Mouse (Mus musculus): ENCODE measurements around the gene Tbxas1. TPM values are rescaled to one million over a fixed set of nuclear protein-coding genes. Genes with fewer than 3 reads are reported as not detected.

Tbxas1 gene
- total RNA-seq, 2 experiments from 2014 or later = 13.1 to 15.9 TPM

DNA sequence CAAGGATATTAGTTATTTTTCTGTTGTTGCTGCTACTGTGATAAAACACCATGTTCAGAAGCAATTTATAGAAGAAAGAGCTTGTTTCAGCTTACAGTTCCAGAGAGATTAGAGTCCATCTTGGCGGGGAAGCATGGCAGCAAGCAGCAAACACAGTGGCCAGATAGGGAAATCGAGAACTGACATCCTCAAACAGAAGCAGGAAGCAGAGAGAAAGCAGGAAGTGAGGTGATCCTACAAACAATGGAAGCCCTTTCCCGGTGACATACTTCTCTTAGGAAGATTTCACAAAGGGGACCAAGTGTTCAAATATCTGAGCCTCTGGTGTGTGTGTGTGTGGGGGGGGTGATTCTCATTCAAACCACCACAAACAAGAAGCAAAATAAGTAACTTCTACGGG, 107.5 kb downstream of the Tbxas1 start:
- peak; percentile 30; the same call in 1 of the 2 replicates for ATAC-seq (replicated peaks; ENCODE audit: poor library complexity)

- no peak for ATAC-seq (replicated peaks; ENCODE audit: poor library complexity)
Observed at GRCm38 (mm10) chr6:38983060-38983459, 107.9 kb downstream of the Tbxas1 start.

GRCm38 (mm10) chr6:38984626-38985025, 109.4 kb downstream of the Tbxas1 start:
- no peak for ATAC-seq (replicated peaks; ENCODE audit: poor library complexity)

DNA sequence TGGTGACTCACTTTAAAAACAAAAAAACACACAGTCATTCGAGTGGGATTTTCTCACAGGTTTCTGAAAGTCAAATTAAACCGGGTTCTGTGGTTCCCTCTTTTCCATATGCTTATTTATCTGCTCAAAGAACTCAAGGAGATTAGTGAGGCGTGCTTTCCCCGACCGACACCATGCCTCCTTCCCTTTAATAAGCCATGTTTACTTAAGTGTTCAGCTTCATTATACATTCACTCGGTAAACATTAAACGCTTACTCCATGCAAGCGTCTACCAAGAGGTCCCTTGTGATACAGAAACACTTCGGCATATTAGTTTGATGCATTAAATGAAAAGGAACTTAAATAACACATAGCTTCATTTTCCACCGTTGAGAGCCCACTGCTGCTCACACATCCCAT, 111.4 kb downstream of the Tbxas1 start:
- no peak for ATAC-seq (replicated peaks; ENCODE audit: poor library complexity)

GRCm38 (mm10) chr6:38992016-38992415, 116.8 kb downstream of the Tbxas1 start:
- ATAC-seq (replicated peaks; ENCODE audit: poor library complexity) = peak; percentile 90

GRCm38 (mm10) chr6:38995774-38996173, 120.6 kb downstream of the Tbxas1 start:
- ATAC-seq (replicated peaks; ENCODE audit: poor library complexity) = no peak

DNA sequence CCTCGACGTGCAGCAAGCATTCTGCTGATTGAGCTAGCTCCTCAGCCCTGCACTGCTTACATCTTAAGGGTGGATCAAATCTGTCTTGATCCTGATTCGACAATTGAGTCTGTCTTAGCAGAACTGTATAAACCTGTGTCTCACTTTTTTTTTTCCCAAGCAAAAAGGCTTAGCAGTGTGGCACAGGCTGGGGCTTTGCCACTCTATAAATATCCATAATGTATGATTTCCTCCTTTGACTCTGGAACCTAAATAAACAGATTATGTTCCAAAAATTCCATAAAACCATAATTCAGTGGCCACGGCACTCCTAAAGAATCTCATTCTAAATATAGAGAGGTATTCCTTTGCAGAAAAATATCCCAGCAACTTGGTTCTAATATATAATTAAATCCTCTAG, 122.6 kb downstream of the Tbxas1 start:
- ATAC-seq (replicated peaks; ENCODE audit: poor library complexity) = no peak

DNA sequence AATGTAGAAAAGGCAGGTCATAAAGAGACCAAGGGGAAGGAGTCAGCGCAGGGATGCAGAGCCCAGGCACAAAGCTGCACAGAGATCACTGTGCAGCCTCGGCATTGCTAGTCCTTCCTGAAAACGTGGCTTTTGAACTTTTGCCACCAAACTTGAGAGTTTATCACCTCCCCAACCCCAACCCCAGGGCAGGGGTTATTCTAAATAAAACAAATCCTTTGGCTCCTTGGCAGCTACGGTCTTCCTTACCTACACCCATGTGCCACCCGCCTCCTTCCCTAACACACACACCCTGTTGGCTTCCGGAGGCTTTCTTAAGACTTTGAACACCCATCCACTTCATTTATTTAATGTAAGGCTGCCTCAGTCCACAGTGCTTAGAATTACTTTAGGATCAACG, 127.9 kb downstream of the Tbxas1 start:
- ATAC-seq (replicated peaks; ENCODE audit: poor library complexity) = no peak

DNA sequence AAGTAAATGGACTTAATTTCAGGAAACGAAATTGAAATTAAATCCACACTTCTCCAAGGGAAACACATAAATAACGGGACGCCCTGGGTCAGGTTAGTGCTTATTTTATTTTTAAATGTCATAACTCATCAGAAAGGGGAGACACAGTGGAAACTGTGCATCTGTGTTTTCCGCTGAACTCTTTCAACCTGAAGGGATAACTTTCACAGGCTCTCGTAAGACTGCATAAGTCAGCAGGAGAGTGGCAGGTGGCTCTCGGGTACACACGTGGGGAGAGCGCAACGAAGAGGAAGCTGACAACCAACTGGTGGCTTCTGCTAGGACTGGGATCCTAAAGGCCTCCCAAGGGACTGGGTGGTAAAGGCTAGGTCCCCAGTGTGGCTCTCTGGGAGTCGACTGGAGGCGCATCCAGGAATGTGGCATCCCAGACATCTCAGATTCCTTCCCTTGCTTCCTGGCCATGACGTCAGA, 128.8 kb downstream of the Tbxas1 start:
- no peak; the same call in 1 of the 2 replicates for ATAC-seq (replicated peaks; ENCODE audit: poor library complexity)

DNA sequence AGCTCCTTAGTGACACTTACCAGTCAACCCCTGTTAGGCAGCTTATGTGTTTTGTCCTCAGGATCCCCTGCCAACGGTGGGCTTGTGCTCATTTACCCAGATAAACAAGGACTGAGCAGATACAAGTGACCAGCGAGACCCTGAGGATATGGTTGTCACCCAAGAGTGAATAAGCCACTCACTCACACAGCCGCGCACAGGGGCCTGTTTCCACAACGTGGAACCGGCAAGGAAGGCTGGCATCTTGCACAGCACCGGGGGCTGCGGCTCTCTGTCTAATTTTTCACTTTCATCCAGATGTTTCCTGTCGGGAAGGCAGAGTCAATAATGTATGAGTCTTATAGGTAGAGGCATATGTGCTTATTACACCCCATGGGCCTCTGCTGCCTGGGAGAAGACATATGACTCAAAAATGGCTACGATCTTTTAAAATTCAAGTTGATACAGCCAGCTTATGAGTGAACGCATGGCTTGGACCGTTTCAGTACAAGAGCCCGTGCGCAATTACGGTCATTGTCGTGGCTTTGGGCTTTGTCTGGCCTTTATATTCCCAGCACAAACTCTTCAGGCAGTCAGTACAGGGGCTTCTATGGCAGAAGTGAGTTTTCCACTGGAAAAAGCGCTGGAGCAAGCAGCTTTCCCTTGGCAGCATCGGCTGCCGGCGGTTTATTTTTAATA, 130.2 kb downstream of the Tbxas1 start:
- no peak for ATAC-seq (replicated peaks; ENCODE audit: poor library complexity)

DNA sequence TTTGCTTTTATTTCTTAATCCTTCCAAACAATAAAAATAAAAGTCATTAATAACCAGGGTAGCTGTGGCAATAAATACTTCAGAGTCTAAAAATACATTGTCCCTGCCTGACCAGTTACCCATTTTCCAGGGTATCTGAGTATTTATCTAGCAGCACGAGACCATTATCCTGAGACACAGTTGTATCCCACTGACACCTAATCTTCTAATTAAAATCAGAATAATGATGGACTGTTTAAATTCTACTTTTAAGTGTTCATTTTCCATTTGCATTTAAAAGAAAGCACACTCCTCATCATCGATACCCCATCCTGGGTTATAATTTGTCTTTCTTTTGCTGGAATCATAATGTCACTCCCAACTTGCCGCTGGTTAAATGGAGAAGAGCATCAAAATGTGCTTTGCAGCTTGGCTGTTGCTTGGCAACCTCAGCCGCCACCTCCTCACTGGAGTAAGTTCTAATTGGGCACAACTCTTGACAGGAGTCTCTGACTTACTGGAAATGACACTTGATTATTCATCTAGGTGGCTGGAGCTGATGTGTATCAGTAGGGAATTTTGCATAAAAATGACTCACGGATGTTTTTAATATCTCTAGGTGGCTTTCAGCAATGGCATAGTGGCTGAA, 130.9 kb downstream of the Tbxas1 start:
- ATAC-seq (replicated peaks; ENCODE audit: poor library complexity) = no peak

DNA sequence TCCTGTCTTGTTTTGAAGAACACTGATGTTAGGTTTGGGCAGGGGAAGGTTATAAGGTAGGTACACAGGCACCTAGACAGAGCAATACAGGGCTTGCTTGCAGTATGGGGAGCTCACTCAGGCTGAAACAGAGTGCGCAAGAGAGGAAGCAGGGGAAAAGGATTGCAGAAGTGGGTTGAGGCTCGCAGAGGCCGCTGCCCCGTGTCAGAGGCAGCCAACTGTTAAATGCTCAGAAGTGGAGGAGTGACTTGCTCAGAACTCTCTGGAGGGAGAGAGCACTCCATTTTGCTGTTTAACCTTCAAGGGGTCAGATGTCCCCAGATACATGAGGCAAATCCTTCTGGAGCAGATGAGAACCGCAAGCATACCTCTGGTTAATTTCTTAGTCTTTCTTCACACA, 132.0 kb downstream of the Tbxas1 start:
- peak; percentile 95 for ATAC-seq (replicated peaks; ENCODE audit: poor library complexity)

GRCm38 (mm10) chr6:39008116-39008515, 132.9 kb downstream of the Tbxas1 start:
- ATAC-seq (replicated peaks; ENCODE audit: poor library complexity) = peak; percentile 60

DNA sequence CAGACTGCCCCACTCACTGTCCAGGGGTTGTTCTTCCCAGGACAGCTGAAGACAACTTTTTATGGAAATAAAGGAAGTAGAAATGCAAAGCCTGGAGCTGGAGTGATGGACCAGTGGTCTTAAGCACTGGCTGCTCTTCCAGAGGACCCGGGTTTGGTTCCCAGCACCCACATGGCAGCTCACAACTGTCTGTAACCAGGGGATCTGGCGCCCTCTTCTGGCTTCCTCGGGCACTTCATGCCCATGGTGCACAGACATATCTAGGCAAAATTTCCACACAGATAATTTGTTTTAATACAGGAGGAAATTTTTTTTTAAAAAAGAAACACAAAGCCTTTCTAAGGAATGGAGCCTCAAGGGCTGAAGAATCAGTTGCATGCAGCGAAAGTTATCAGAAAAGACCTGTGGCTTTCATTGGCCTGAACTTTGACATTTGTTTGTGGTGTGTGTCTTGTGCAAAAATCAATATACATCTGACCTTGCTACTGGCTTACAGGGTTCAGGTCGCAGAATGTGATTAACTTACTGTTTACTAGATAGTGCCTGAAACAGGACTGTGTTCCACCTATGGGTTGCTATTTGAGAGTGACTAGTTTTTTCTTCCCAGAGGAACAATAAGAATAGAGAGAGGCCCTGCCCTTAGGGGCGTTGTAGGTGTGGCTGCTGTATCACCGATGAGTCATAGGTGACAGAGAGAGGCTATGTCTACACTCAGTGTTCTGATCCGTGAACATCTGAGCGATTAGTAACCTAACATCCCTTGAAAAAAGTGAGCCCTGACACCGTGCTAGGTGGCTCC, 138.0 kb downstream of the Tbxas1 start:
- ATAC-seq (replicated peaks; ENCODE audit: poor library complexity) = no peak

DNA sequence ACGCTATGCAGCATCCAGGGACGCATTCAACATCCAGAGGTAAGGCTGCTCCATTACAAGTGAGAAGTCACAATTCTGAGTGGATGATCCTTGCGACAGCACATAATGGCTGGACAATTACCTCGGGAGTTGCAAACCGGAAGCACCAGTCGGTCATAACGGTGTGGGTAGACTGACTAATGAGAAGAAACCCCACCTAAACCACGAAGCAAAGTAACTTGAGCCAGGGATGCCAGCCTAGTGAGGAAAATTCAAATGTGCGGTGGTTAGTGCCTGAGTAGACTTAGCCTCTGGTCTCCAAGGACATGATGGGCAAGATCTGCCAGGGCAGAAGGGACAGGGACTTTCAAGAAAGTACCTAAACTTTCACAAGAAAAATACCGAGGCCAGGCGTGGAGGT, 142.7 kb downstream of the Tbxas1 start:
- no peak for ATAC-seq (replicated peaks; ENCODE audit: poor library complexity)

- 0 out of 2 replicates have a peak, but pooled peaks have one; percentile 48 for ATAC-seq (replicated peaks; ENCODE audit: poor library complexity)
Observed at GRCm38 (mm10) chr6:39018805-39019204, 143.6 kb downstream of the Tbxas1 start.

- ATAC-seq (replicated peaks; ENCODE audit: poor library complexity) = no peak
Observed at GRCm38 (mm10) chr6:39019219-39019618, 144.0 kb downstream of the Tbxas1 start.

DNA sequence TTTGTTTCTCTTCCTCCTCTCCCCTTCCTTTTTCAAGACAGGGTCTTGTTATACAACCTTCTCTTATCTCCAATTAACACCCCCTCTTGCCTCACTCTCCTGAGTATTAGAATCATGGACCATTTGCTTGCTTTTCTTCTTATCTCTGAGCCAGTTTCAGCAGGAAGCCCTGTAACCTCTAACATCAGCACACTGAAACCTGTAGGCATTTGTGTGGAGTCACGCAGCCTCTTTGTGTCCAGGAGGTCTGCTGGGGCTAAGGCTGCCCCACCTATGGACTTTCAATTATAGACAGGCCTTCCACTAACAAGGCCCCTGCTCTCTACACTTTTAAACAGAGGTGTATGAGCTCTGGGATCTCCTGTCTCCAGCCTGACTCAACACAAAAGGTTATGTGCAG, 146.7 kb downstream of the Tbxas1 start:
- peak; percentile 54 for ATAC-seq (replicated peaks; ENCODE audit: poor library complexity)

DNA sequence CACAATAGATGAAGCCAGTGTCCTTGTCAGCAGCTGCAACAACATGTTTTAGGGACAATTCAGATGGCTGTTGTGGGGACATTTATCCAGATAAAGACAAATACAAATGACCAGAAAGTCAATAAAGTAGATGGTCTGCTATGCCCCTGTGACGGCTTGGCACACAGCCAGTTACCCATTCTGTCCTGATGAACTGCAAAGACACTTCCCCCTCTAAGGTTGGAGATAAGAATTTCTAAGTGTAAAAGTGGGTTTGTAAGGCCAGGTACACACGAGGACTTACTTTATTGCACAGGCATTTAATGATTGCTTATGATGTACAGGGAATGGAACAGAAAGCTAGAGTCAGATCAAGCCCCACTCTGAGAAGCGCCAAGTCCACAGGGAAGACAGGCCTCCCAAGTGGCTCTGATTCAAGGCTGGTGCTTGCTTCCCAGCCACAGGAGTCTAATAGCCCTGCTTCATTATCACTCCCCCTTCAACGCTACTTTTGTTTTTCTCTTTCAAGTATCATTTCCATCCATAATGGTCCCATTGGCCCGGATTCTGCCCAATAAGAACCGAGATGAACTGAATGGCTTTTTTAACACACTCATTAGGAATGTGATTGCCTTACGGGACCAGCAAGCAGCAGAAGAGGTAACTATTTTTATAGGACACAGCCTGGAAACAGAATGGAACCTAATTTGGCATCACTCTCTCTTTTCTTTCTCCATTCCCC, 147.4 kb downstream of the Tbxas1 start:
- no peak for ATAC-seq (replicated peaks; ENCODE audit: poor library complexity)

GRCm38 (mm10) chr6:39024631-39025030, 149.4 kb downstream of the Tbxas1 start:
- no peak for ATAC-seq (replicated peaks; ENCODE audit: poor library complexity)

GRCm38 (mm10) chr6:39025038-39025437, 149.8 kb downstream of the Tbxas1 start:
- ATAC-seq (replicated peaks; ENCODE audit: poor library complexity) = no peak

Data from megakaryocyte progenitor cell, adult 5-6 weeks (primary cell).